Mouse (Mus musculus) myocyte (in vitro differentiated cells): ENCODE data around the gene Eef1akmt2. TPM values are rescaled to one million over a fixed set of nuclear protein-coding genes. Genes with fewer than 3 reads are reported as not detected.

ENCODE experiments used
- H3K27me3 ChIP-seq: one replicate; pipeline ENCODE4 v1.6.1; 2011; ENCODE audit not compliant: control insufficient read depth, insufficient read depth, insufficient read length
- H3K36me3 ChIP-seq: one replicate; pipeline ENCODE4 v1.6.1; 2011; ENCODE audit not compliant: control insufficient read depth, insufficient read depth
- H3K4me2 ChIP-seq: one replicate; pipeline ENCODE4 v1.6.1; 2011; ENCODE audit warnings: low read depth, control low read depth
- H3K4me3 ChIP-seq: one replicate; pipeline ENCODE4 v1.5.1; 2011; ENCODE audit warnings: mild to moderate bottlenecking, control low read depth, moderate library complexity
- H3K79me2 ChIP-seq: one replicate; pipeline ENCODE4 v1.6.1; 2011; ENCODE audit not compliant: control insufficient read depth, insufficient read depth
- H3ac ChIP-seq: one replicate; pipeline ENCODE4 v1.6.1; 2011; ENCODE audit not compliant: control insufficient read depth, insufficient read length
- CEBPB ChIP-seq: IDR thresholded peaks from 2 replicates; pipeline ENCODE4 v1.6.1; 2011; ENCODE audit warnings: mild to moderate bottlenecking, moderate library complexity; ENCODE audit not compliant: poor library complexity, insufficient read depth, severe bottlenecking
- E2F4 ChIP-seq: IDR thresholded peaks from one replicate; pipeline ENCODE4 v1.6.1; 2011; ENCODE audit warnings: mild to moderate bottlenecking, control low read depth, moderate library complexity; ENCODE audit not compliant: insufficient read depth
- MAX ChIP-seq: IDR thresholded peaks from one replicate; pipeline ENCODE4 v1.6.1; 2011; ENCODE audit warnings: low read depth, mild to moderate bottlenecking, control low read depth
- MYOD1 ChIP-seq, 3 experiments: IDR thresholded peaks; one replicate each; pipeline ENCODE4 v1.6.1; 2011; ENCODE audit warnings: control low read depth in 2 of 3, low read depth in 2 of 3, mild to moderate bottlenecking in 2 of 3, moderate library complexity in 1 of 3; ENCODE audit not compliant: insufficient read length in 2 of 3, control insufficient read depth in 1 of 3
- MYOG ChIP-seq, 3 experiments: IDR thresholded peaks; one replicate each; pipeline ENCODE4 v1.6.1; 2011; ENCODE audit warnings: control low read depth in 2 of 3, low read depth in 2 of 3, mild to moderate bottlenecking in 2 of 3; ENCODE audit not compliant: insufficient read length in 2 of 3, control insufficient read depth in 1 of 3, insufficient read depth in 1 of 3
- POLR2A ChIP-seq: IDR thresholded peaks from one replicate; pipeline ENCODE4 v1.6.1; 2011; ENCODE audit warnings: low read depth, mild to moderate bottlenecking, control low read depth, moderate library complexity; ENCODE audit not compliant: insufficient read length
- POLR2AphosphoS2 ChIP-seq: IDR thresholded peaks from one replicate; pipeline ENCODE4 v1.6.1; 2011; ENCODE audit warnings: low read depth, control low read depth; ENCODE audit not compliant: insufficient read length
- REST ChIP-seq: IDR thresholded peaks from one replicate; pipeline ENCODE4 v1.6.1; 2011; ENCODE audit warnings: mild to moderate bottlenecking, control low read depth, moderate library complexity; ENCODE audit not compliant: insufficient read depth, insufficient read length
- SRF ChIP-seq: IDR thresholded peaks from one replicate; pipeline ENCODE4 v1.6.1; 2011; ENCODE audit warnings: low read depth; ENCODE audit not compliant: control insufficient read depth, insufficient read length
- TCF12 ChIP-seq: IDR thresholded peaks from one replicate; pipeline ENCODE4 v1.6.1; 2011; ENCODE audit warnings: mild to moderate bottlenecking, control low read depth; ENCODE audit not compliant: poor library complexity, insufficient read depth, severe bottlenecking
- TCF3 ChIP-seq: IDR thresholded peaks from one replicate; pipeline ENCODE4 v1.6.1; 2011; ENCODE audit warnings: low read depth, control low read depth; ENCODE audit not compliant: insufficient read length
- USF1 ChIP-seq: IDR thresholded peaks from one replicate; pipeline ENCODE4 v1.6.1; 2011; ENCODE audit warnings: low read depth, mild to moderate bottlenecking, control low read depth, moderate library complexity
- polyA plus RNA-seq: library from polyadenylated mRNA; unstranded; fragments of >200 nt; fragmentation: generic; extraction: Trizol; gene quantifications from one replicate; pipeline ENCODE4 v1.2.1, GENCODE M21; 2012; ENCODE audit warnings: missing spikeins

The Eef1akmt2 gene
- polyA plus RNA-seq, 1 experiment, result 10.8 TPM

DNA sequence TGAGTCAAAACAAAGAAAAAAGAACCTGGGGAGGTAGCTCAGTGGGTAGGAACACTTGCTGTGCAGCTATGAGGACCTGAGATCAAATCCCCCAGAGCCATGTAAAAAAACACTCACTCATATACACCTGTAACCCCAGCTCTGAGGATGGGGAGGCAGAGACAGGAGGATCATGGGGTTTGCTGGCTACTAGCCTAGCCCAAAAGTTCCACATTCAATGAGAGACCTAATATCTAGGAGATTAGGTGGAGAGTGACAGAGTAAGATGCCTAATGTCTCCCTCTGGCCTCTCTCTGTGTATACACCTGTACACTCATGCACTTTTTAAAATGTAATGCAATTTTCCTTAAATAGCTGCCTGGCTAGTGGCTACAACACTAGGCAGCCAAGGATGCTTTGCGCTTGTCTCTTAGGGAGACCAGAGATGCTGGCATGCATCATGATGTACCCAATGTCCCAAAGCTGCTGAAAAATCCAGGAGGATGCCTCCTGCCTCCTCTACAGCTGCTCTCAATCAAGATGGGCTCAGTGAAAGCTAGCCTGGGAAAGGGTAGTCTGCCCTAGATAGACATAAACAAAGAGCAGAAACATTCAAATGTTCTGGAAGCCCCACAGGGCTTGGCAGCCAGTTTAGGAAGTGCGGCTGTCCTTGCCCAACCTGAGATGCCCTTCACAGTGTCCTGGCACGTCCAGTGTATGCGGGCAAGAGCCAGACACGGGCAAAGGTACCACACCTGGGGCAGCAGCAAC is 39.3 kb upstream of the Eef1akmt2 start:
- Histone ChIP-seq H3K4me2 (no peak overlapping the region), H3K27me3 (no peaks in the 10 kb centered on the region), H3K79me2 (no peaks in the 10 kb centered on the region), H3ac (no peak overlapping the region), H3K36me3 (no peaks in the 10 kb centered on the region), H3K4me3 (no peak overlapping the region)
- TF ChIP-seq MYOG (IDR thresholded peaks at IDR 0.05; ENCODE audit: control insufficient read depth in 1 of 3, insufficient read depth in 1 of 3, insufficient read length in 2 of 3, low read depth in 2 of 3) (no peak), TCF12 (no peak), TCF3 (no peak), REST (no peak), MYOD1 (IDR thresholded peaks at IDR 0.05; ENCODE audit: control insufficient read depth in 1 of 3, insufficient read length in 2 of 3, low read depth in 2 of 3) (no peak), POLR2A (no peak), POLR2AphosphoS2 (no peak), CEBPB (no peak), MAX (no peak), SRF (no peak), E2F4 (no peak), USF1 (no peak)

DNA sequence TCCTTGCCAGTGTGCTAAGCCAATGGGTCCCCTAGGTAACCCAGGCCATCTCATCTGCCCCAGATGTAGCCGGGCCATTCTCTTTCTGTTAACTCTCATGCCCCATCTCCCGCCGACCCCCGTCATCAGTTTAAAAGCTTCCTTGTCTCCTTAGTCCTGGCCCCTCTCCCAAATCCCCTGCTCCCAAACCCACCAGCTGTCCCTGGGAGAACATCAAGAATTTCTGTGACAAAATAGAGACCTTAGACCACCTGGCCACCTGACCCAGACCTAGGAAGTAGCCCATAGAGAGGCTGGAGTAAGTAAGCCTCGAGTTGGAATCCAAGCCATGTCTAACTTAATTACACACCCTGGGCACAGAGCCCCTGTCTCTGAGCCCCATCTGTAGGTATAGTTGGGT is 37.7 kb upstream of the Eef1akmt2 start:
- no peak overlapping the region for H3K4me2 ChIP-seq
- TF ChIP-seq SRF (no peak), E2F4 (no peak), REST (no peak), POLR2AphosphoS2 (no peak), MYOD1 (IDR thresholded peaks at IDR 0.05; ENCODE audit: control insufficient read depth in 1 of 3, insufficient read length in 2 of 3, low read depth in 2 of 3) (no peak), USF1 (no peak), POLR2A (no peak), MYOG (IDR thresholded peaks at IDR 0.05; ENCODE audit: control insufficient read depth in 1 of 3, insufficient read depth in 1 of 3, insufficient read length in 2 of 3, low read depth in 2 of 3) (no peak), CEBPB (no peak), TCF3 (no peak), TCF12 (no peak), MAX (no peak)
- no peak overlapping the region for H3ac ChIP-seq
- no peaks in the 10 kb centered on the region for H3K79me2 ChIP-seq
- no peaks in the 10 kb centered on the region for H3K27me3 ChIP-seq
- H3K4me3 ChIP-seq, result no peak overlapping the region
- no peaks in the 10 kb centered on the region for H3K36me3 ChIP-seq

DNA sequence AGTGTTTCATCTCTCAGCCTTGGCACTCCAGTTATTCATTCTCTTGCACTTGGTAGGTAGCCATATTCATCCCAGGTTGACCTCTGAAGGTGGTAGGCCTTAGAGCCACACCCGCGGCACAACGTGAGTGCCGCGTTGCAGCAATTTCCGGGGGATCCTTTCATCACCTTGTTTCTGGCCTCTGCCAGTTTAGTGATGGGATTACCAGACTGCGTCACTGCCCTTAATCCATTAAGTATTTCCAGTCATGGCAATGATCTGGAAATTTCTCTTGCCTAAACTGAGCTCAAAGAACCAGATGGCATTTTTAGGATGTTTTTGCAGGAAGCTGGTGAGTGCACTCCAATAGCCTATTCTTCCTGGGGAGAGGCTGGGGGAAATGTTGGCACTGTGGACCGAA is 37.2 kb upstream of the Eef1akmt2 start:
- Histone ChIP-seq H3K36me3 (no peaks in the 10 kb centered on the region), H3K27me3 (no peaks in the 10 kb centered on the region), H3ac (no peak overlapping the region), H3K79me2 (no peaks in the 10 kb centered on the region), H3K4me2 (no peak overlapping the region), H3K4me3 (no peak overlapping the region)
- TF ChIP-seq REST, result no peak

DNA sequence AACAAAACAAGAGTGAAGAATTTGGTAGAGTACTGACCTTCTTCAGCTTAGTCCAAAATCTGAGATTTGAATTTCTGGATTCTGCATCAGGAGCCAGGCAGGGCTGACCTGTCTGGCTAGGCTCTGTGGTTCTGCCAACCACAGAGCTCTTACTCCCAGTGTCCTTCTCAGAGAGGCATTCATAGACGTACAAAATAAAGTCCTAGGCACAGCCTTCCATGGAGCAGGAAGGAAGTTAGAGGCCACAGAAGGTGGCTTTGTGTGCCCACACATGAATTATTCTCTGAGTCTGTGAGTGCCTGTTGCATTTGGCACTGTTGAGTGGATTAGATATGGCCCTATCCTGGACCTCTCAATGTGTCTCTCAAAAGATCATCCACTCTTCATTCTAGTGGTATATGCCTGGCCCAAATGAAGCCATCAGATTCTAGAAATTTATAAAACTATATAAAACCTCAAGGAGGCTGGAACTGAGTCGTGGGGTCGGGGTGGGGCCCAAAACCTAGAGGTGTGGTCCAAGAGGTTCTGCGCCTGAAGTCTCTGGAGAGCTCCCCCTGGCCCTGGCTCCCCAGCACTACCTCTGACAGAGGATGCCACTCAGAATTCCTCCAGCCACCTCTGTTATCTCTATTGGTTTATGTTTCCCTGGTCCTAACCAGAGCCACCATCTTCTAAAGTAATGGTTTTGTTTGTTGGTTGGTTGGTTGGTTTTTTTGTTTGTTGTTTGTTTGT is 36.2 kb upstream of the Eef1akmt2 start:
- TF ChIP-seq TCF12 (no peak), MAX (no peak), POLR2AphosphoS2 (no peak), CEBPB (no peak), POLR2A (no peak), MYOG (IDR thresholded peaks at IDR 0.05; ENCODE audit: control insufficient read depth in 1 of 3, insufficient read depth in 1 of 3, insufficient read length in 2 of 3, low read depth in 2 of 3) (no peak), USF1 (no peak)
- no peak overlapping the region for H3K4me2 ChIP-seq
- no peak overlapping the region for H3K4me3 ChIP-seq
- H3K36me3 ChIP-seq, result peaks cover 6% of the 10 kb centered on the region
- H3ac ChIP-seq, result no peak overlapping the region
- no peaks in the 10 kb centered on the region for H3K27me3 ChIP-seq
- no peaks in the 10 kb centered on the region for H3K79me2 ChIP-seq

DNA sequence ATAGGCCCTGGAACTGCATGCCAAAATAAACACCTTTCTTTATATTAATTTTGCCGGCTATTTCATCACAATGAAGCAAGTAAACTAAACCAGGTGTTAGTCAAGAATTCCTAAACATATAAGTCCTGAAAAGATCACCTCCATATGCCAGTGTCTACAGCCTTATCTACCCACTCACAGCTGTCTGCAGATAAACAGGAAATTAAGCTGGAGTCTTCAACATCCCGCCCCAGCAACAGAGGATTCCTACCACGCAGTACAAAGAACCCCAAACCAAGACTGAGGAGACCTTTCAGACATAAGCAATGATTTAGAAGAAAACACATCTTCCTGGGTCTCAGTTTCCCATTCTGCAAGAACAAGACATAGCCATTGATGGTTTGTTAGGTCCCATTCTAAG is 35.6 kb upstream of the Eef1akmt2 start:
- H3K27me3 ChIP-seq, result no peaks in the 10 kb centered on the region
- no peak overlapping the region for H3K4me3 ChIP-seq
- no peak overlapping the region for H3K4me2 ChIP-seq
- no peaks in the 10 kb centered on the region for H3K79me2 ChIP-seq
- TF ChIP-seq E2F4 (no peak), MAX (no peak), TCF3 (no peak), POLR2AphosphoS2 (no peak), TCF12 (no peak), SRF (no peak), REST (no peak), POLR2A (no peak), MYOD1 (IDR thresholded peaks at IDR 0.05; ENCODE audit: control insufficient read depth in 1 of 3, insufficient read length in 2 of 3, low read depth in 2 of 3) (no peak), MYOG (IDR thresholded peaks at IDR 0.05; ENCODE audit: control insufficient read depth in 1 of 3, insufficient read depth in 1 of 3, insufficient read length in 2 of 3, low read depth in 2 of 3) (no peak), CEBPB (no peak), USF1 (no peak)
- H3ac ChIP-seq, result no peak overlapping the region
- peaks cover 12% of the 10 kb centered on the region for H3K36me3 ChIP-seq
